Mouse (Mus musculus) testis, adult 2 months (tissue): ENCODE results near the gene Ly6g5c.

Source experiments
- CTCF ChIP-seq: fragments of 200-500 bp; IDR thresholded peaks from 2 replicates; pipeline ENCODE4 v1.5.1; 2012; ENCODE audit warnings: low read depth, mild to moderate bottlenecking, inconsistent platforms, low read length, moderate library complexity; ENCODE audit not compliant: control insufficient read depth, insufficient read depth, insufficient replicate concordance
- POLR2A ChIP-seq: fragments of 200-500 bp; IDR thresholded peaks from 2 replicates; pipeline ENCODE4 v1.6.1; 2012; ENCODE audit warnings: low read depth, mild to moderate bottlenecking, inconsistent platforms, low read length, moderate library complexity; ENCODE audit not compliant: control insufficient read depth

DNA sequence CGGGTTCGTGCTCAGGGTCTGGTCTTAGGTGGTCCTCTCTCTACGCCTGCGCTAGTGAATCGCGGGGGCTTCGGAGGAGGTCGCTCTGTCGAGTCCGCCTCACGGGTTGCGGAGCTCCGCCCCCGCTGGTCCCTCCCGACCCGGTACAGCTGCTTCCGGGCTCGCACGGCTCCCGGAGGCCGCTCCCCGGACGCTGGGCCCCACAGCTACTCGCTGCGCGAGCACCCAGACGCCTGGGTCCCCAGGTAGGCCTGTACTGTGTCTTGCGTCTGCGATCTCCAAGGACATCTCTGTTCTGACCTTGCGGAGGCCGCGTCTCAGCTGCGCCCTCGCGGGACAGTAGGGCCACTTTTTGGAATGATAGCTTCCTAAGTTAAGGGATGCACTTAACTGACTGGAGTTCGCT lies 18.1 kb downstream of the Ly6g5c start, which contains the start of gene D17H6S53E:
- TF ChIP-seq CTCF = no peak
- TF ChIP-seq POLR2A = peak; percentile 57
